Mouse (Mus musculus): ENCODE measurements around the gene Med13l.

GRCm38 (mm10) chr5:118756078-118756477 lies 195.6 kb downstream of the Med13l start:
- no peak for TF ChIP-seq GATA1 (IDR thresholded peaks at IDR 0.05; ENCODE audit: borderline replicate concordance, low read length)
- TF ChIP-seq FLI1 (IDR thresholded peaks at IDR 0.05; ENCODE audit: low read length): no peak
